Mouse (Mus musculus) hindbrain, postnatal 0 days (tissue): ENCODE measurements at regions not wholly inside any gene's neighbourhood (a gene's known extent, or its start where the extent isn't known, plus 50 kb on each side); places are given as distances from the start of the nearest gene placed in this dataset.

Experiments
- ATAC-seq: fragments of 200-750 bp; cut with Nextera tagmentation; 2 replicates; pipeline ENCODE4 v1.8.0; 2017; ENCODE audit warnings: mild to moderate bottlenecking, moderate TSS enrichment, moderate library complexity
- DNase-seq: peaks from one replicate; pipeline ENCODE4 v3.0.0-alpha.2; 2015; ENCODE audit warnings: low spot score
- H3K27ac ChIP-seq: fragments of 300-500 bp; sonication (generic); 2 replicates; pipeline ENCODE4 v1.5.1; 2014; ENCODE audit warnings: mild to moderate bottlenecking
- H3K27me3 ChIP-seq: fragments of 300-500 bp; sonication (generic); 2 replicates; pipeline ENCODE4 v1.6.1; 2014; ENCODE audit warnings: low read length, mixed read lengths; ENCODE audit not compliant: insufficient read depth
- H3K36me3 ChIP-seq: fragments of 300-500 bp; sonication (generic); 2 replicates; pipeline ENCODE4 v1.6.1; 2014; ENCODE audit warnings: low read length, mixed read lengths; ENCODE audit not compliant: insufficient read depth
- H3K4me1 ChIP-seq: fragments of 300-500 bp; sonication (generic); 2 replicates; pipeline ENCODE4 v1.6.1; 2014; ENCODE audit warnings: antibody characterized with exemption, low read length, mixed read lengths; ENCODE audit not compliant: insufficient read depth
- H3K4me2 ChIP-seq: fragments of 300-500 bp; sonication (generic); 2 replicates; pipeline ENCODE4 v1.6.1; 2014; ENCODE audit warnings: low read depth, mild to moderate bottlenecking, low read length, moderate library complexity, mixed read lengths
- H3K4me3 ChIP-seq: fragments of 300-500 bp; sonication (generic); 2 replicates; pipeline ENCODE4 v1.5.1; 2014; ENCODE audit warnings: low read length
- H3K9ac ChIP-seq: fragments of 300-500 bp; sonication (generic); replicated peaks from 2 replicates; pipeline ENCODE4 v1.6.1; 2014; ENCODE audit warnings: mild to moderate bottlenecking, low read length, moderate library complexity, mixed read lengths
- H3K9me3 ChIP-seq: fragments of 300-500 bp; sonication (generic); 2 replicates; pipeline ENCODE4 v1.6.1; 2016; ENCODE audit warnings: low read length, mixed read lengths
- CTCF ChIP-seq: IDR thresholded peaks from 2 replicates; pipeline ENCODE4 v1.5.1; 2016; ENCODE audit warnings: antibody characterized with exemption, control low read depth, low read depth
- WGBS: fragments of 180-500 bp; shearing (Covaris S2); extraction: QIAGEN DNeasy Blood & Tissue Kit; methylation state at CpG from one replicate; pipeline ENCODE4 v1.1.7; 2014; 5-methylcytosine and 5-hydroxymethylcytosine counted together

DNA sequence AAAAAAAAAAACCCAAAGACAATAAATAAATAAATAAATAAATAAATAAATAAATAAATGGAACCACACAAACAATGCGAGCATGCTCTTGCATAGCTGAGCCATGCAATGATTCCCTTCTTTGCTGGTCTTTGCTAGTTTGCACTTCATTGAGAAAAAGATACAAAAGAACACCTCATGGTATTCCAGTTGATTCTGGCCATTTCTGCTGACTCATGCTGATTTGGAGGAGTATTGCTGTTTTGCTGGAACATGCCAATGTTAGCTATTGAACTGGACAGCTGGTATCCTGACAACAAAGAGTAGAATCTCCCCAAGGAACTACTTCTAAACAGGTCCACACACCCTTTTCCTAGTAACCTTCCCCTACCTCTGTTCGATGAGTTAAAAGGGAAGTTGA is 60.2 kb downstream of the Htr1a start:
- Histone ChIP-seq H3K27ac (no peak overlapping the region), H3K9me3 (no peaks in the 10 kb centered on the region), H3K9ac (no peak overlapping the region), H3K4me2 (no peak overlapping the region), H3K4me1 (no peaks in the 10 kb centered on the region), H3K27me3 (no peaks in the 10 kb centered on the region), H3K36me3 (no peaks in the 10 kb centered on the region), H3K4me3 (no peak overlapping the region)
- ATAC-seq = no peak
- no peak for TF ChIP-seq CTCF
- WGBS = 94% methylated on average over 2 of the region's 2 CpGs
- no peak for DNase-seq

DNA sequence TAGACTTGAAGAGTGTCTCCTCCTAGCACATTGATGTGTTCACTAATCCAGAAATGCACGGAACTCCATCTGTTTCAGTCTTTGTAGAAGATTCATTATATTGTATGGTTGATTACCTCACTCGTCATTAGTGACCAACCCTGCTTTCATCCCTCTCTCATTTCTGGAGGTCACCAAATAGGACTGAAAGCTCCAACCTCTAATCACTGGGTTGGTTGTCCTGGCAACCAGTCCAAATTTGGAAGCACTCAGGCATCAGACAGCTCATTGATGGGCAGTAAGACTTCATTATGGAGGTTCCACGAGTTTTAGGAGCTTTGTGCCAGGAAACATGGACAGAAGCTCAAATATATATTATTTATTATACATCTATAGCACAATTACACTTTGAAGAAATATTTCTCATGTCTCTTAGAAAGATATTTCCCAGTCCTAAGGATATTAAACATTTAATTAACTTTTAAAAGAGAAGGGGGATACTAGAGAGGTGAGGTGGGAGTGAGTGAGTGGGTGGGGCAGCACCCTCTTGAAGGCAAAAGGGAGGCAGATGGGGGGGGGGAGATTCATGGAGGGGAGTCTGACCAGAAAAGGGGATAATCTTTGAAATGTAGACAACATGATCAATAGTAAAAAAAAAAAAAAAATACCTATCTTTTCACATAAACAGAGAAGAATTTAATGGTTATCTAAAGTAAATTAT is 94.7 kb downstream of the Htr1a start:
- ATAC-seq (0 out of 2 replicates have a peak, but pooled peaks have one; percentile 38), DNase-seq (no peak)
- Histone ChIP-seq H3K27ac (no peak overlapping the region), H3K4me1 (no peaks in the 10 kb centered on the region), H3K9me3 (no peaks in the 10 kb centered on the region), H3K27me3 (no peaks in the 10 kb centered on the region), H3K36me3 (no peaks in the 10 kb centered on the region), H3K4me3 (no peak overlapping the region), H3K9ac (no peak overlapping the region), H3K4me2 (no peak overlapping the region)
- TF ChIP-seq CTCF = no peak
- WGBS = 14% methylated on average over 3 of the region's 3 CpGs

DNA sequence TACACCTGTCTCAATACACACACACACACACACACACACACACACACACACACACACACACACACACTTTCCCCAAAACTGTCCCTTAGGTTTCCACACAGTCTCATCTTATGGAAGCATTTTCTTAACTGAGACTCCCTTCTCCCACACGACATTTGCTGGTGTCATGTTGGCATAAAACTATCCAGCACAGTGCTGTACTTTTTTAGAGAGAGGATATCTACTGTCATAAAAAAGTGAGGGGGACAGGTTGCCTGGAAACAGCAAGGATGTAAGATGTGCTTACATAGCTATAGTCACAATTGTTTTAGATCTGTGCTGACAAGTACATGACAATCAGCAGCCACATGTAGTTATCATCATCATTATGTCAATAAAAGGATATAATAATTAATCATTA is 129.8 kb downstream of the Htr1a start:
- ATAC-seq (no peak), DNase-seq (no peak)
- Histone ChIP-seq H3K4me1 (no peaks in the 10 kb centered on the region), H3K4me2 (no peak overlapping the region), H3K36me3 (no peaks in the 10 kb centered on the region), H3K9ac (no peak overlapping the region), H3K9me3 (no peaks in the 10 kb centered on the region), H3K4me3 (no peak overlapping the region), H3K27me3 (no peaks in the 10 kb centered on the region), H3K27ac (no peak overlapping the region)
- 70% methylated on average over 1 of the region's 1 CpGs for WGBS
- no peak for TF ChIP-seq CTCF

GRCm38 (mm10) chr13:105606450-105606849 is 163.0 kb downstream of the Htr1a start:
- no peak for ATAC-seq
- H3K9me3 ChIP-seq = no peaks in the 10 kb centered on the region
- H3K27ac ChIP-seq = no peak overlapping the region
- H3K4me2 ChIP-seq = no peak overlapping the region
- no peak overlapping the region for H3K4me3 ChIP-seq
- TF ChIP-seq CTCF = no peak
- no peak for DNase-seq
- no peaks in the 10 kb centered on the region for H3K27me3 ChIP-seq
- no peak overlapping the region for H3K9ac ChIP-seq
- no peaks in the 10 kb centered on the region for H3K36me3 ChIP-seq
- no peaks in the 10 kb centered on the region for H3K4me1 ChIP-seq
- WGBS = 86% methylated on average over 2 of the region's 2 CpGs

DNA sequence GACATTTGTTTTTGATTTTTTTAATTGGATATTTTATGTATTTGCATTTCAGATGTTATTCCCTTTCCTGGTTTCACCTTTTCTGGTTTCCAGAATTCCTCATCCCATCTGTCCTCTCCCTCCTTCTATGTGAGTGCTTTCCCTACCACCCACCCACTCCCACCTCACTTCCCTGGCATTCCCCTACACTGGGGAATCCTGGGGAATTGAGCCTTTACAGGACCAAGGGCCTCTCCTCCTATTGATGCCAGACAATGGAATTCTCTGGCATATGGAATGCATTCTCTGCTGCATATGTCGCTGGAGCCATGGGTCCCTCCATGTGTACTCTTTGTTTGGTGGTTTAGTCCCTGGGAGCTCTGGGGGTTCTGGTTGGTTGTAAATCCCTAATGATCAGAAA is 175.9 kb downstream of the Htr1a start:
- ATAC-seq (no peak), DNase-seq (no peak)
- Histone ChIP-seq H3K9ac (no peak overlapping the region), H3K27ac (no peak overlapping the region), H3K36me3 (no peaks in the 10 kb centered on the region), H3K9me3 (no peaks in the 10 kb centered on the region), H3K27me3 (no peaks in the 10 kb centered on the region), H3K4me2 (no peak overlapping the region), H3K4me1 (no peaks in the 10 kb centered on the region), H3K4me3 (no peak overlapping the region)
- WGBS = 12% methylated on average over 1 of the region's 1 CpGs
- TF ChIP-seq CTCF = no peak

- Histone ChIP-seq H3K27me3 (no peaks in the 10 kb centered on the region), H3K4me2 (no peak overlapping the region), H3K36me3 (no peaks in the 10 kb centered on the region), H3K9ac (no peak overlapping the region), H3K4me3 (no peak overlapping the region), H3K9me3 (no peaks in the 10 kb centered on the region), H3K27ac (no peak overlapping the region), H3K4me1 (no peaks in the 10 kb centered on the region)
- ATAC-seq (no peak), DNase-seq (no peak)
- no peak for TF ChIP-seq CTCF
- 91% methylated on average over 1 of the region's 1 CpGs for WGBS
Observed at GRCm38 (mm10) chr13:105620867-105621266, 177.4 kb downstream of the Htr1a start.

- WGBS = 77% methylated on average over 5 of the region's 5 CpGs
- Histone ChIP-seq H3K9me3 (no peaks in the 10 kb centered on the region), H3K27ac (no peak overlapping the region), H3K36me3 (no peaks in the 10 kb centered on the region), H3K9ac (no peak overlapping the region), H3K4me3 (no peak overlapping the region), H3K4me2 (no peak overlapping the region), H3K4me1 (no peaks in the 10 kb centered on the region), H3K27me3 (no peaks in the 10 kb centered on the region)
- DNase-seq (no peak), ATAC-seq (no peak)
- no peak for TF ChIP-seq CTCF
Observed at GRCm38 (mm10) chr13:105628618-105629017, 185.2 kb downstream of the Htr1a start.
